Mouse (Mus musculus): ENCODE data around the gene Ppp1r13l. TPM values are rescaled to one million over a fixed set of nuclear protein-coding genes. Genes with fewer than 3 reads are reported as not detected.

The Ppp1r13l gene
- polyA plus RNA-seq, 1 experiment from 2014 or later, result 11.6 TPM

MicroRNAs within 50 kb of the gene (microRNA counts, 519-probe panel; counts per million panel counts)
- 19.3 counts per million for microRNA mmu-miR-343

Small RNA genes lying within 50 kb of the gene (microRNA-seq; reads per million reads assigned to microRNA genes)
- not detected for gene Mir343 (ENCODE audit: borderline number of aligned reads)

Other genes starting within 250 kb of the Ppp1r13l start
- 1.7 and 2.6 TPM in 2 replicates for gene Gm4969, start 241.4 kb upstream of the Ppp1r13l start, polyA plus RNA-seq (2014; fragmentation: Nextera tagmentation; extraction: Ambion mirVana)
- 9.1 and 9.2 TPM in 2 replicates for gene Fbxo46, start 239.9 kb upstream of the Ppp1r13l start, polyA plus RNA-seq (2014; fragmentation: Nextera tagmentation; extraction: Ambion mirVana)
- 11.1 and 13.2 TPM in 2 replicates for gene Qpctl, start 210.5 kb upstream of the Ppp1r13l start, polyA plus RNA-seq (2014; fragmentation: Nextera tagmentation; extraction: Ambion mirVana)
- gene Snrpd2, start 210.0 kb upstream of the Ppp1r13l start, polyA plus RNA-seq (2014; fragmentation: Nextera tagmentation; extraction: Ambion mirVana), result 130 and 131 TPM in 2 replicates
- gene Gipr, start 193.6 kb upstream of the Ppp1r13l start, polyA plus RNA-seq (2014; fragmentation: Nextera tagmentation; extraction: Ambion mirVana), result 0.37 and 0.60 TPM in 2 replicates
- gene Eml2, start 183.3 kb upstream of the Ppp1r13l start, polyA plus RNA-seq (2014; fragmentation: Nextera tagmentation; extraction: Ambion mirVana), result 3.6 and 4.2 TPM in 2 replicates
- gene Gpr4, start 147.2 kb upstream of the Ppp1r13l start, polyA plus RNA-seq (2014; fragmentation: Nextera tagmentation; extraction: Ambion mirVana), result 1.7 and 2.3 TPM in 2 replicates
- 29.7 and 30.2 TPM in 2 replicates for gene Opa3, start 131.4 kb upstream of the Ppp1r13l start, polyA plus RNA-seq (2014; fragmentation: Nextera tagmentation; extraction: Ambion mirVana)
- gene Vasp, start 87.9 kb upstream of the Ppp1r13l start, polyA plus RNA-seq (2014; fragmentation: Nextera tagmentation; extraction: Ambion mirVana), result 70.0 and 70.7 TPM in 2 replicates
- 0.49 TPM in 1 of 2 replicates, not detected in the other for gene Ppm1n, start 79.7 kb upstream of the Ppp1r13l start, polyA plus RNA-seq (2014; fragmentation: Nextera tagmentation; extraction: Ambion mirVana)
- 53.7 and 57.0 TPM in 2 replicates for gene Rtn2, start 77.1 kb upstream of the Ppp1r13l start, polyA plus RNA-seq (2014; fragmentation: Nextera tagmentation; extraction: Ambion mirVana)
- gene Fosb, start 49.7 kb upstream of the Ppp1r13l start, polyA plus RNA-seq (2014; fragmentation: Nextera tagmentation; extraction: Ambion mirVana), result 0.15 and 0.28 TPM in 2 replicates
- 64.0 and 75.1 TPM in 2 replicates for gene Ercc1, start 15.0 kb upstream of the Ppp1r13l start, polyA plus RNA-seq (2014; fragmentation: Nextera tagmentation; extraction: Ambion mirVana)
- 18.8 and 21.6 TPM in 2 replicates for gene Cd3eap, start 266 bp upstream of the Ppp1r13l start, polyA plus RNA-seq (2014; fragmentation: Nextera tagmentation; extraction: Ambion mirVana)
- 10.9 and 14.7 TPM in 2 replicates for gene Ercc2, start 22.3 kb downstream of the Ppp1r13l start, polyA plus RNA-seq (2014; fragmentation: Nextera tagmentation; extraction: Ambion mirVana)
- gene Klc3, start 44.4 kb downstream of the Ppp1r13l start, polyA plus RNA-seq (2014; fragmentation: Nextera tagmentation; extraction: Ambion mirVana), result 10.2 and 15.3 TPM in 2 replicates
- gene Ckm, start 45.0 kb downstream of the Ppp1r13l start, polyA plus RNA-seq (2014; fragmentation: Nextera tagmentation; extraction: Ambion mirVana), result 348 and 732 TPM in 2 replicates
- 10.5 and 10.9 TPM in 2 replicates for gene Mark4, start 99.1 kb downstream of the Ppp1r13l start, polyA plus RNA-seq (2014; fragmentation: Nextera tagmentation; extraction: Ambion mirVana)
- gene Exoc3l2, start 103.6 kb downstream of the Ppp1r13l start, polyA plus RNA-seq (2014; fragmentation: Nextera tagmentation; extraction: Ambion mirVana), result 1.4 and 1.7 TPM in 2 replicates
- gene Bloc1s3, start 148.6 kb downstream of the Ppp1r13l start, polyA plus RNA-seq (2014; fragmentation: Nextera tagmentation; extraction: Ambion mirVana), result 0.74 and 0.93 TPM in 2 replicates
- gene Trappc6a, start 148.6 kb downstream of the Ppp1r13l start, polyA plus RNA-seq (2014; fragmentation: Nextera tagmentation; extraction: Ambion mirVana), result 61.8 and 67.3 TPM in 2 replicates
- gene Nkpd1, start 158.1 kb downstream of the Ppp1r13l start, polyA plus RNA-seq (2014; fragmentation: Nextera tagmentation; extraction: Ambion mirVana), result 0.14 and 0.42 TPM in 2 replicates
- 4.9 and 5.7 TPM in 2 replicates for gene Ppp1r37, start 203.3 kb downstream of the Ppp1r13l start, polyA plus RNA-seq (2014; fragmentation: Nextera tagmentation; extraction: Ambion mirVana)
- gene Zfp296, start 217.5 kb downstream of the Ppp1r13l start, polyA plus RNA-seq (2014; fragmentation: Nextera tagmentation; extraction: Ambion mirVana), result 0.48 and 1.2 TPM in 2 replicates
- gene Gemin7, start 217.8 kb downstream of the Ppp1r13l start, polyA plus RNA-seq (2014; fragmentation: Nextera tagmentation; extraction: Ambion mirVana), result 142 and 151 TPM in 2 replicates
- 36.0 and 47.5 TPM in 2 replicates for gene Clasrp, start 244.7 kb downstream of the Ppp1r13l start, polyA plus RNA-seq (2014; fragmentation: Nextera tagmentation; extraction: Ambion mirVana)